Mouse (Mus musculus): ENCODE measurements around the gene Klf12.

The Klf12 gene

DNA sequence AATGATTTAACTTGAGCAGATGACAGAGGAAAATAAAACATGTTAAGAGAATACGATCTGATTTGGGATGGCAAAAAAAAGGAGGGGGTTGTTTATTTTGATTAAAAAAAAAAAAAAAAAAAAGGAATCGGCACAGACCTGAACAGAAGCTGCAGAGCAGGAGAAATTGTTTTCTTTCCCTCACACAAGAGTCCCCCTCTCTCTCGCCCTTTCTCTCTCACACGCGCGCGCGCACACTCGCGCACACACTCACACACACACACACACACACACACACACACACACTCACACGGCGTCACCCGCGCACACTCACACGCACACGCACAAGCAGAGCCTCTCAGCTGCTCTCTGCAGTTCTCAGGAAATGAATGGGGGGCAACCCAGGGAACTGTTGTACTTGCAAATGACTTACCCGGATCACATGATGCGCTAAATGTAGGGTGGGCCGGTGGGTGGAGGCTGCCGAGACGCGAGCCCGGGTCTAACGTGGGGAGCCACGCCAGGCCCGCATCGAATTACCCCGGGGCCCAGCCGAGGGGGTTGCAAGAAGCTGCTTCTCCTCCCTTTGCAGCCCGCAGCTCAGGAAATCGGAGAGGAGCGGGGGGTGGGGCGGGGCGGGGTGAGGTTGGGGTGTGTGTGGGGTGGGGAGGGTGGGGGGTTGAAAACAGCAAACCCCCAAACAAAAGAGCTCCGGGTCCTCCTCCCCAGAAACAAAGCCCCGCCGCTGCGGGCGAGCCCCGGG is at the start of gene Klf12:
Gene Klf12 (minus strand): TSS at position 561 of the 742 bp plus-strand sequence.
- peak; percentile 88 for DNase-seq (ENCODE audit: low spot score)

DNA sequence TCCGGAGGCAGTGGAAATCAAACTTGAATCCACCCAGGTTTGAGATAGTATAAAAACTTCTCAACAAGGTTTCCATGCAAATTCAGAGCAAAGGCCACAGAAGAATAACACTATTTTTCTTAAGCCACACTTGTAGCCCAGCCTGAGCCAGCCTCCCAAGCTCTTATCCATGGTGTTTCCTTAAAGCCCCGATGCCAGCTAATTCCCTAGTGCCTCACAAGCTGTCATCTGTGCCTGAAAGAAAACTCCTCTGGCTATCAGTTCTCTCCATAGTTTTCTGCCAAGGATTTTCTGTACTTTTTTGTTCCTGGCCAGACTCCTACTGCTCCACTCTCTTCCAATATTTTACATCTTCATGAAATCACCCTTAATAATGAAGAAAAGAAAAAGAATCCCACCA is 48.9 kb upstream of the Klf12 start:
- no peak for DNase-seq (ENCODE audit: low spot score)

- DNase-seq (ENCODE audit: low spot score) = no peak
These were observed 44.3 kb upstream of the Klf12 start for GRCm38 (mm10) chr14:100328602-100329276.

DNA sequence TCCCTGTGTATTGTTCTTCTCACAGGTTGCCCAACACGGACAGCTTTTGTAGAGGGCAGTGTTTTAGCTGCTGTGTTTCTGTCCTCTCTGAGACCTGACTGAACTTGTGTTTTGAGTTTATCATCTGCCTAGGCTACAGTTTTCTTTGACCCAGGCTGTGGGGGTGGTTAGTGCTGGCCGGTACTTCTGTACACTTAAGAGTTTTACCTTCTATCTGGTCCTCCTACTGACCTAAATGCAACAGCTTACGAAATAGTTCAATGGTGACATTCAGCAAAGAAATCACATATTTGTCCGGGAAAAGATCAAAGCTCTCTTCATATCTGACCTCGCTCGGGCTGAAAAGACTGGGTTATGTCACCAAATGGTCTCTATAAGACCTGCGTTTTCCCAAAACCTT is 39.8 kb upstream of the Klf12 start:
- DNase-seq (ENCODE audit: low spot score) = no peak

GRCm38 (mm10) chr14:100322012-100322411 is 37.5 kb upstream of the Klf12 start:
- no peak for DNase-seq (ENCODE audit: low spot score)

DNA sequence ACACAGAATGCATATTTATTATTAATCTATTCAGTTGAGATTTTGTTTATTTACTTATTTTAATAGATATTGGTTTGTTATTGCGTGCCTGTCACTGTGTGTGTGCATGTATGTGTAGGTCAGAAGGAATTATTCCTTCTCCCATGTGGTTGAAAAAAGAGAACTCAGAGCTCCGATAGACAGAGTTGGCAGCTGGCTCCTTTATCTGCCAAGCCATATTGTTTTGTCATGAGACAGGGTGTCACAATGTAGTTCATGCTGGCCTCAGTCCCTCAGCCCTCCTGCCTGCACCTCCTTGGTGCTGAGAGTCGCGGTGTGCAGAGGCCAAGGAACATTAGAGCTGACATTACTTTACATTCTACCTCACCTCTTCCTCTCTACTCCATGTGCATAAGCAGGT is 32.3 kb upstream of the Klf12 start:
- no peak for DNase-seq (ENCODE audit: low spot score)

- DNase-seq (ENCODE audit: low spot score) = peak; percentile 51
These were observed 29.6 kb upstream of the Klf12 start for GRCm38 (mm10) chr14:100314099-100314498.

DNA sequence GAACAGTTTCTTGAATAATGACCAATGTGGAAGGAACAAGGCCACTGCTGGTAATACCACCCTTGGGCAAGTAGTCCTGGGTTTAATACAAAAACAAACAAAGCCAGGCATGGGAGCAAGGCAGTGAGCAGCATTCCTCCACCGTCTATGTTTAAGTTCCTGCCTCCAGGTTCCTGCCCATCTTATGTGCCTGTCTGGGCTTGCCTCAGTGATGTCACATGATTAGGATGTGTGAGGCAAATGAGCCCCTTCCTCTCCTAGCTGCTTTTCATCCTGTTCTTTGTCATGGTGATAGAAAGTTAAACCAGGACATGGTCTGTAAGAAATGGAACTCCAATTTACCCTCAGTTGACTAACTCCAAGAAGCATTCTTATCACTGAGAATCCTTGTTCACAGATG is 16.4 kb upstream of the Klf12 start:
- DNase-seq (ENCODE audit: low spot score) = no peak

DNA sequence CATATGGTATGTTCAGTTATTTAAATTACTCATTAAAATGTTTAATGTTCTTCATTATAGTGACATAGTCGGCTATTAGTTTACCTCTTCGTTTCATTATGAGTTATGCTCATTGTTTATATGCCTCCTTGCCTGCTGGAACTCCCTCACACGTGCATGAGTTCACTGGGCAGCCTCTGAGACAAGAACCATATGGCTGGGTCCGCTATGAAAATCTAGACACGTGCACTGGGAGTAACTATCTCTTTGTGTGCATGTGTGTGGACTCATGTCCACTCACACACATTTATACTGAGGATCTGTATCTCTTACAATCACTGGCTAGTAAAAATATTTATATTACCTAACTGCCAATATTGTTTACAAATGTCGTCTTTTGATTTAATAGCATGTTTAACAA is 14.4 kb upstream of the Klf12 start:
- DNase-seq (ENCODE audit: low spot score) = no peak

GRCm38 (mm10) chr14:100286586-100287241 is 2.2 kb upstream of the Klf12 start:
- peak; percentile 57 for DNase-seq (ENCODE audit: low spot score)

GRCm38 (mm10) chr14:100285656-100286585 is 1.4 kb upstream of the Klf12 start:
- DNase-seq (ENCODE audit: low spot score) = peak; percentile 77

DNA sequence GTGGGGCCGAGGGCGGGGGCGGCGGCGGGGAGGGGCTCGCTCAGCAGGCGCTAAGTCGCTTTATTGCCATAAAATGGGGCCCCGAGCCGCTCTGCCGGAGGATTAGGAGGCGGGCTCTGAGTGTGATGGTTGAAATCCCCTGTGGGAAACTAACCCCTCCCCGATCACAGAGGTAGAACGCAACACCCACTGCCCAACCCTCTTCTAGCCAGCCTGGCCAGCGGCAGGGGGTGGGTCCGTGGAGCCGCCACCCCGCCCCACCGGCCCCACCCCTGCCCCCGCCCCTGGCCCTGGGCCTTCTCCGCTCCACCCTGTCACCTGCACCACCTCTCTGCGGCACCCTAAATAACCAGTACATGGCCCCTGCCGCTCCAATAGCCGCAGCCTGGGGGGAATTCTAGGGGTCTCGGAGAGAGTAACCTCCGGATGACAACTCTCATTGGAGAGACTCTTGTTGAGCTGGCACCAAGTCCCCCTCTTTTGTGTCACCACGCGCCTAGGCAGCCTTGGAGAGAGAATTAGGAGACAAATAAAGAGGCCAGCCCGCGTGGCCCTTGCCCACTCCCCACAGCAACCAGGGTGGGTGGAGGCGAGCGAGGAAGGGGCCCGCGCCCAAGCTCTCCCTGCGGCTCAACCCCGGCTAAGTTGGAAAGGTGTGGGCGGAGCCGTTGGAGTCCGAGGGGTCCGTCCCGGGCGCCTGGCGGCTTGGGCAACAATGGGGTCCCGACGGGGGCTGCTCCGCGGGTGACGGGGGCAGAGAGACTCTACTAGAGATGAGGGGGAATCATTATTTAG is 579 bp upstream of the Klf12 start:
- peak; percentile 86 for DNase-seq (ENCODE audit: low spot score)

- DNase-seq (ENCODE audit: low spot score) = peak; percentile 63
These were observed 914 bp downstream of the Klf12 start for GRCm38 (mm10) chr14:100283411-100284118.

DNA sequence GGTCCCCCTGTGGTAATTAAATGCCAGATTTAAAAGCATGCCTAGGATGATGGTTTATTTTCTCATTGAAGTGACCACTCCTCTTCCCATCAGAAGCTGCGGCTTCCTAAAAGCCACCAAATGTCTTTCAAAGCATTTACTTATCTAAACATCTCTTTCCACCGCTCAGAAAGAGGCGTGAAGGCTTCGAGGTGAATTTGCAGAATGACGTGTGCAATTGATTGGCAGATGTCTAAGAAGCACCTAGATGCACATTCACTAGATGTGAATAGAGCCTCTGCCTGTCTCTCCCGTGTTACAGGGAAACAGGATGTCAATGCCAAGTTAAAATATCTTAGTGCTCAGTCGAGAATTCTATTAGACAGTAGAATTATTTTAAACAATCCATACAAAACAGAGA is 1.8 kb downstream of the Klf12 start:
- peak; percentile 30 for DNase-seq (ENCODE audit: low spot score)

- no peak for DNase-seq (ENCODE audit: low spot score)
These were observed 2.7 kb downstream of the Klf12 start for GRCm38 (mm10) chr14:100281734-100282133.

DNA sequence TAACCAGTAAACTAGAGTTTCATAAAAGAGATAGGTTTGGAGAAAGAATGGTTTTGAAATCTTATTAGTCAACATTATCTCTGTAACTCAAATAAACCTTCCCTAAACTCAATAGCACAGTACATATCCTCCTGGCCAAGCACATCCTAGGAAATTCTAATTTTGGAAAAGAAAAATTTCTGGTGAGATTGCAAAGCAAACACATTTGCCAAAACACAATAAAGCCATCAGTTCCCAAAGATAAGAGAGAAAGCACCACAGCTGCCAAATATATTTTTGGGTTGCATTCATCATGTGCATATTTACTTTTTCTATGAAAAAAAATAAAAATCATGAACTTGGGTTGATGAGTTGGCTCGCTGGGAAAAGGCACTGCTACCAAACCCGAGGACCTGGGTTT is 10.3 kb downstream of the Klf12 start:
- DNase-seq (ENCODE audit: low spot score) = no peak

DNA sequence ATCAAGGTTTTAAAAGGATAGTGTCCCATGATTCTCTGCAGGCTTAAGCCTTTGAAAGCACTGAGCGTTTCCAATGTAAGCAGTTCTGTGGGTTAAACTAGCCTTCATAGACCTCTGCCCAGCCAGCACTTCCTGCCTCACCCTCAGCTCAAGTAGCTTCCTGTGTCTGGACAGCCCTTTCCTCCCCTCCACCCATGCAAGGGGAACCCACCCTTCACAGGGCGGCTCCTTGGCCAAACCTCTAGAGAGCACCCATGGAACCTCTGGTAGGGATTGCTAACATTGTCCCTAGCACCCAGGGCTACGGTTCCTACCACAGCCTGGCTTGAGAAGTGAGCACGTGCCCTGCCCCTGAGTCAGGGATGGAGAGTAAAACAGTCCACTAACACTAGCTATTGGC is 23.9 kb downstream of the Klf12 start:
- DNase-seq (ENCODE audit: low spot score) = no peak

GRCm38 (mm10) chr14:100243046-100243445 is 41.4 kb downstream of the Klf12 start:
- no peak for DNase-seq (ENCODE audit: low spot score)

- DNase-seq (ENCODE audit: low spot score) = no peak
These were observed 44.6 kb downstream of the Klf12 start for GRCm38 (mm10) chr14:100239874-100240273.

- DNase-seq (ENCODE audit: low spot score) = no peak
These were observed 47.7 kb downstream of the Klf12 start for GRCm38 (mm10) chr14:100236757-100237156.

- DNase-seq (ENCODE audit: low spot score) = no peak
These were observed 48.7 kb downstream of the Klf12 start for GRCm38 (mm10) chr14:100235746-100236145.
